Comparison of ENCODE assay signal across 10 mouse cellular contexts in genomic region chr16:13493981-13494380, GRCm38 (mm10).
A peak's percentile ranks its signal among the peaks of the same experiment; 100 is the strongest.
DNase-seq lines count a peak whose midpoint lies in the region; ATAC-seq and TF ChIP-seq lines count a peak whose summit lies in the region.
"Had no signal": no experiment of that assay in that cellular context is flagged by ENCODE, and none has a peak within 500 bp of the region (broad histone marks: within the 10 kb centered on the region; RNA-seq: fewer than 3 reads in every experiment).

No protein-coding gene starts in this region.

- ATAC-seq in hindbrain, postnatal 0 days, result peak; percentile 62
- no peak for ATAC-seq in forebrain, embryonic 16.5 days

- no peak overlapping the region for H3K9ac ChIP-seq in hindbrain, postnatal 0 days (replicated peaks; ENCODE audit: low read length)
- no peak overlapping the region for H3K9ac ChIP-seq in forebrain, embryonic 16.5 days (replicated peaks; ENCODE audit: low read depth, low read length)
- H3K9ac ChIP-seq: embryonic facial prominence, embryonic 13.5 days had no signal

- 64% methylated on average over 3 of the region's 3 CpGs for WGBS in hindbrain, postnatal 0 days
- WGBS in hindbrain, embryonic 10.5 days, result 84% methylated on average over 3 of the region's 3 CpGs
- WGBS in forebrain, embryonic 16.5 days, result 82% methylated on average over 3 of the region's 3 CpGs

- H3K9me3 ChIP-seq in hindbrain, postnatal 0 days (ENCODE audit: low read length), result no peaks in the 10 kb centered on the region
- no peaks in the 10 kb centered on the region for H3K9me3 ChIP-seq in hindbrain, embryonic 10.5 days
- H3K9me3 ChIP-seq in forebrain, embryonic 16.5 days (ENCODE audit: control insufficient read depth, low read length), result no peaks in the 10 kb centered on the region
- H3K9me3 ChIP-seq: embryonic facial prominence, embryonic 13.5 days had no signal

- H3K4me3 ChIP-seq in hindbrain, postnatal 0 days (ENCODE audit: low read length), result no peak overlapping the region
- H3K4me3 ChIP-seq in hindbrain, embryonic 10.5 days, result no peak overlapping the region
- H3K4me3 ChIP-seq in forebrain, embryonic 16.5 days (replicated peaks; ENCODE audit: low read length), result no peak overlapping the region
- H3K4me3 ChIP-seq: embryonic facial prominence, embryonic 13.5 days had no signal

- no peak overlapping the region for H3K4me2 ChIP-seq in hindbrain, postnatal 0 days (ENCODE audit: low read depth, low read length)
- H3K4me2 ChIP-seq in forebrain, embryonic 16.5 days (ENCODE audit: low read length), result no peak overlapping the region
- H3K4me2 ChIP-seq: embryonic facial prominence, embryonic 13.5 days had no signal

- no peak for TF ChIP-seq CTCF in hindbrain, postnatal 0 days (IDR thresholded peaks at IDR 0.05; ENCODE audit: low read depth)

- no peaks in the 10 kb centered on the region for H3K36me3 ChIP-seq in hindbrain, postnatal 0 days (ENCODE audit: insufficient read depth, low read length)
- no peaks in the 10 kb centered on the region for H3K36me3 ChIP-seq in hindbrain, embryonic 10.5 days
- H3K36me3 ChIP-seq in forebrain, embryonic 16.5 days (ENCODE audit: control insufficient read depth, insufficient read depth), result no peaks in the 10 kb centered on the region
- H3K36me3 ChIP-seq: embryonic facial prominence, embryonic 13.5 days had no signal

- H3K4me1 ChIP-seq in hindbrain, postnatal 0 days (ENCODE audit: insufficient read depth, low read length), result 0 out of 2 replicates have a peak, but pooled peaks cover 8% of the 10 kb centered on the region
- peaks cover 1% of the 10 kb centered on the region; the same call in 1 of the 2 replicates for H3K4me1 ChIP-seq in hindbrain, embryonic 10.5 days (replicated peaks)
- H3K4me1 ChIP-seq in forebrain, embryonic 16.5 days (replicated peaks; ENCODE audit: control insufficient read depth, insufficient read depth, low read length), result no peaks in the 10 kb centered on the region
- H3K4me1 ChIP-seq: embryonic facial prominence, embryonic 13.5 days had no signal

- no peaks in the 10 kb centered on the region for H3K27me3 ChIP-seq in hindbrain, postnatal 0 days (ENCODE audit: insufficient read depth, low read length)
- H3K27me3 ChIP-seq in hindbrain, embryonic 10.5 days (ENCODE audit: insufficient read depth, poor library complexity, severe bottlenecking), result no peaks in the 10 kb centered on the region
- H3K27me3 ChIP-seq in forebrain, embryonic 16.5 days (replicated peaks; ENCODE audit: control insufficient read depth, insufficient read depth, low read length), result no peaks in the 10 kb centered on the region

- intact Hi-C loops in heart, postnatal 36 days (cut with DNase I), result no loop called here

- peak; percentile 52 for DNase-seq in hindbrain, postnatal 0 days (ENCODE audit: low spot score)
- DNase-seq in hindbrain, embryonic 10.5 days (ENCODE audit: low spot score), result no peak
- peak; percentile 81 for DNase-seq in adipocyte (ENCODE audit: low spot score)
- peak; percentile 25 for DNase-seq in gastrocnemius, postnatal 10 days
- peak; percentile 40 to 50 for DNase-seq in heart, postnatal 36 days
- no peak for DNase-seq in right cerebral cortex, postnatal 14 days
- DNase-seq in T-cell, adult 2 months (ENCODE audit: low spot score), result no peak
- DNase-seq: layer of hippocampus, postnatal 36 days had no signal

- H3K27ac ChIP-seq in hindbrain, postnatal 0 days, result no peak overlapping the region
- no peak overlapping the region for H3K27ac ChIP-seq in hindbrain, embryonic 10.5 days
- no peak overlapping the region for H3K27ac ChIP-seq in forebrain, embryonic 16.5 days (ENCODE audit: low read length)
- H3K27ac ChIP-seq: embryonic facial prominence, embryonic 13.5 days had no signal

Comparison
In these comparisons a context has a peak if more than half of its experiments do, and no peak if none do; other contexts are left out.
1. DNase-seq: peak in hindbrain, postnatal 0 days (single experiment), adipocyte (single experiment), gastrocnemius, postnatal 10 days (single experiment) and heart, postnatal 36 days (2 of 2); none in hindbrain, embryonic 10.5 days (single experiment), right cerebral cortex, postnatal 14 days (single experiment) and T-cell, adult 2 months (single experiment).